Mouse (Mus musculus): ENCODE results near the gene Lrrc9. TPM values are rescaled to one million over a fixed set of nuclear protein-coding genes. Genes with fewer than 3 reads are reported as not detected.

The Lrrc9 gene
- total RNA-seq, 2 experiments from 2014 or later: 1.0 to 1.3 TPM

GRCm38 (mm10) chr12:72467789-72468188 lies 26.1 kb downstream of the Lrrc9 start:
- DNase-seq (ENCODE audit: low spot score in 2 of 2): no peak

GRCm38 (mm10) chr12:72476773-72477450 lies 35.2 kb downstream of the Lrrc9 start:
- no peak for DNase-seq (ENCODE audit: low spot score in 2 of 2)

GRCm38 (mm10) chr12:72482226-72482625 lies 40.6 kb downstream of the Lrrc9 start:
- DNase-seq (ENCODE audit: low spot score in 2 of 2): no peak

GRCm38 (mm10) chr12:72484872-72485271 lies 43.2 kb downstream of the Lrrc9 start:
- no peak for DNase-seq (ENCODE audit: low spot score in 2 of 2)

- no peak for DNase-seq (ENCODE audit: low spot score in 2 of 2)
Measured at GRCm38 (mm10) chr12:72487498-72487897, 45.8 kb downstream of the Lrrc9 start.

GRCm38 (mm10) chr12:72489995-72490394 lies 48.3 kb downstream of the Lrrc9 start:
- DNase-seq (ENCODE audit: low spot score in 2 of 2): no peak

GRCm38 (mm10) chr12:72491063-72491719 lies 49.5 kb downstream of the Lrrc9 start:
- DNase-seq (ENCODE audit: low spot score in 2 of 2): no peak

GRCm38 (mm10) chr12:72496866-72497600 lies 55.4 kb downstream of the Lrrc9 start:
- no peak for DNase-seq (ENCODE audit: low spot score in 2 of 2)

GRCm38 (mm10) chr12:72509606-72510005 lies 67.9 kb downstream of the Lrrc9 start:
- no peak for DNase-seq (ENCODE audit: low spot score in 2 of 2)

GRCm38 (mm10) chr12:72515446-72515845 lies 73.8 kb downstream of the Lrrc9 start:
- DNase-seq (ENCODE audit: low spot score in 2 of 2): no peak

GRCm38 (mm10) chr12:72518114-72518728 lies 76.6 kb downstream of the Lrrc9 start:
- no peak for DNase-seq (ENCODE audit: low spot score in 2 of 2)

GRCm38 (mm10) chr12:72519352-72519751 lies 77.7 kb downstream of the Lrrc9 start:
- DNase-seq (ENCODE audit: low spot score in 2 of 2): no peak

- no peak for DNase-seq (ENCODE audit: low spot score in 2 of 2)
Measured at GRCm38 (mm10) chr12:72519855-72520254, 78.2 kb downstream of the Lrrc9 start.

GRCm38 (mm10) chr12:72520645-72521044 lies 79.0 kb downstream of the Lrrc9 start:
- DNase-seq (ENCODE audit: low spot score in 2 of 2): peak; percentile 65 to 77

- DNase-seq (ENCODE audit: low spot score in 2 of 2): no peak
Measured at GRCm38 (mm10) chr12:72525588-72525987, 83.9 kb downstream of the Lrrc9 start.

- no peak for DNase-seq (ENCODE audit: low spot score in 2 of 2)
Measured at GRCm38 (mm10) chr12:72532303-72532702, 90.6 kb downstream of the Lrrc9 start.

GRCm38 (mm10) chr12:72533986-72534385 lies 92.3 kb downstream of the Lrrc9 start:
- DNase-seq (ENCODE audit: low spot score in 2 of 2): no peak

- DNase-seq (ENCODE audit: low spot score in 2 of 2): no peak
Measured at GRCm38 (mm10) chr12:72535599-72535998, 93.9 kb downstream of the Lrrc9 start.

GRCm38 (mm10) chr12:72536021-72536597 lies 94.4 kb downstream of the Lrrc9 start, which contains the start of gene Pcnx4:
Gene Pcnx4, plus strand, starts transcription at chr12:72536383.
- peak; percentile 91 to 96 for DNase-seq (ENCODE audit: low spot score in 2 of 2)

- no peak for DNase-seq (ENCODE audit: low spot score in 2 of 2)
Measured at GRCm38 (mm10) chr12:72538571-72538970, 96.9 kb downstream of the Lrrc9 start.

GRCm38 (mm10) chr12:72554347-72554746 lies 112.7 kb downstream of the Lrrc9 start:
- DNase-seq (ENCODE audit: low spot score in 2 of 2): no peak
